Mouse (Mus musculus) stomach, postnatal 0 days (tissue): Measurements from ENCODE around the gene Tshz2.

Source experiments
- CTCF ChIP-seq: IDR thresholded peaks from 2 replicates; pipeline ENCODE4 v1.5.1; 2016; ENCODE audit warnings: antibody characterized with exemption, low read depth, mild to moderate bottlenecking, moderate library complexity
- EP300 ChIP-seq: optimal IDR thresholded peaks from 2 replicates; pipeline ENCODE3; 2016; ENCODE audit warnings: antibody characterized with exemption

DNA sequence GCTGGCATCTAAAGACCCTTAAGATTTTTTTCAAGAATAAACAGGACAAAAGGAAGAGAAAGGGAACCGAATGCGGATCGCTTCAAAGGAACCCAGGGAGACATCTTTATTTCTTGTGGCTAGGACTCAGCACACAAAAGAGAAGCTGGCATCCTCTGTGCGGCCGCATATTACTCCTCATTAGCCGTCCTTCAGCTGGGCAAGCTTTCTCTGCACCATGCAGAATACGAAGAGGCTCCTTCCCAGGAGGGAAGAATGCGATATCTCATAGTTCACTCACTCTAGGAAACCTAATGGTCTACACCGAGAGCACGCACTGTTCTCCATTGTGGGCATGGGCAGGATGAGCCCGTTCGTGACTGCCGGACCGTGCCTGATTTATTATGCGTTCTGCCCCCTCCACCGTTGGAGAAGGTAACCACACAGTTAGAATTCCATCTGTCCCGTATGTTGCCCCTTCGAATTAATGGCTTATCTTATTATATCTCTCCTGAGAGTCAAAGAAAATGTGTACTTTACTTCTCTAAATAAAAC, 89.0 kb downstream of the Tshz2 start:
- TF ChIP-seq CTCF (no peak), EP300 (no peak)
